Mouse (Mus musculus) kidney, adult 2 months (tissue): ENCODE results near the gene Map1lc3b. TPM values are rescaled to one million over a fixed set of nuclear protein-coding genes. Genes with fewer than 3 reads are reported as not detected.

Source experiments
- DNase-seq: peaks from one replicate; pipeline ENCODE4 v3.0.0; 2021
- H3K27ac ChIP-seq: fragments of 200-500 bp; 2 replicates; pipeline ENCODE4 v1.5.1; 2012; ENCODE audit warnings: low read depth, low read length, control low read depth, inconsistent platforms; ENCODE audit not compliant: insufficient read depth
- H3K27me3 ChIP-seq: fragments of 200-500 bp; replicated peaks from 2 replicates; pipeline ENCODE4 v1.6.1; 2012; ENCODE audit warnings: mild to moderate bottlenecking, moderate library complexity, low read length, inconsistent platforms; ENCODE audit not compliant: control insufficient read depth, insufficient read depth
- H3K36me3 ChIP-seq: fragments of 200-500 bp; 2 replicates; pipeline ENCODE4 v1.6.1; 2012; ENCODE audit warnings: mild to moderate bottlenecking, moderate library complexity, low read length, inconsistent platforms; ENCODE audit not compliant: control insufficient read depth, insufficient read depth
- H3K4me1 ChIP-seq: fragments of 200-500 bp; 2 replicates; pipeline ENCODE4 v1.6.1; 2011; ENCODE audit warnings: low read length; ENCODE audit not compliant: control insufficient read depth, insufficient read depth
- H3K4me3 ChIP-seq: fragments of 200-500 bp; 2 replicates; pipeline ENCODE4 v1.5.1; 2011; ENCODE audit warnings: mild to moderate bottlenecking, low read depth, low read length, control low read depth; ENCODE audit not compliant: insufficient read depth
- CTCF ChIP-seq: fragments of 200-500 bp; conservative IDR thresholded peaks from 2 replicates; pipeline ENCODE4 v1.5.1; 2011; ENCODE audit warnings: low read depth, mild to moderate bottlenecking, control low read depth, low read length, moderate library complexity, mixed read lengths; ENCODE audit not compliant: insufficient read depth, insufficient read length
- POLR2A ChIP-seq: fragments of 200-500 bp; IDR thresholded peaks from one replicate; pipeline ENCODE4 v1.6.1; 2011; ENCODE audit warnings: low read depth, low read length, control low read depth
- WGBS: fragments of 180-500 bp; shearing (Covaris S2); methylation state at CpG from one replicate; pipeline ENCODE4 v1.1.7; 2018; 5-methylcytosine and 5-hydroxymethylcytosine counted together
- polyA plus RNA-seq: library from polyadenylated mRNA; depleted of rRNA; stranded (reverse); fragments of >200 nt; gene quantifications from 2 replicates; pipeline ENCODE4 v1.2.3, GENCODE M21; 2012

Gene Map1lc3b
- polyA plus RNA-seq, 1 experiment, result 155 TPM

DNA sequence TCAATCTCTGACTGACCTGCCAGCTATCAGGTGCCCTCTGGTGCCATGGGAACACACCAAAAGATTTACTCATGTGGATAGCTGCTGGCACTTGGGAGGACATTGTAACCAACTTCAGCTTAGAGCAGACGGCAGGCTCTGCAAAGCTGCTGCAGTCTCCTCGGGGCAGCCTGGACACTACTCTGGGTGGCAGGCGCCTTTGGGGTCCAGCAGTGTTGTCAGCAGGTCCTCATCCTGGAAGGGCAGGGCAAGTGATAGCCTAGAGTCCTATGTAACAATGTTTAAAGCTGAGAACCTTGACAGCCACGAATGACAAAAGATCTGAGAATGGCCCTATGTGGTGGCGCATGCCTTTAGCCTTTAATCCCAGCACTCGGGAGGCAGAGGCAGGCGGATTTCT is 8.0 kb downstream of the Map1lc3b start:
- TF ChIP-seq CTCF (no peak), POLR2A (no peak)
- no peak overlapping the region for H3K27ac ChIP-seq
- H3K27me3 ChIP-seq, result no peaks in the 10 kb centered on the region
- H3K4me3 ChIP-seq, result no peak overlapping the region
- WGBS, result 91% methylated on average over 7 of the region's 7 CpGs
- no peak for DNase-seq
- H3K36me3 ChIP-seq, result peaks cover 3% of the 10 kb centered on the region; the same call in 1 of the 2 replicates
- no peaks in the 10 kb centered on the region for H3K4me1 ChIP-seq

GRCm38 (mm10) chr8:121598892-121599291 is 8.7 kb downstream of the Map1lc3b start:
- DNase-seq, result peak; percentile 91
- WGBS, result 20% methylated on average over 7 of the region's 7 CpGs
- Histone ChIP-seq H3K4me1 (no peaks in the 10 kb centered on the region), H3K27me3 (no peaks in the 10 kb centered on the region), H3K36me3 (peaks cover 3% of the 10 kb centered on the region; the same call in 1 of the 2 replicates), H3K27ac (no peak overlapping the region), H3K4me3 (no peak overlapping the region)
- TF ChIP-seq CTCF (peak; percentile 93), POLR2A (no peak)

DNA sequence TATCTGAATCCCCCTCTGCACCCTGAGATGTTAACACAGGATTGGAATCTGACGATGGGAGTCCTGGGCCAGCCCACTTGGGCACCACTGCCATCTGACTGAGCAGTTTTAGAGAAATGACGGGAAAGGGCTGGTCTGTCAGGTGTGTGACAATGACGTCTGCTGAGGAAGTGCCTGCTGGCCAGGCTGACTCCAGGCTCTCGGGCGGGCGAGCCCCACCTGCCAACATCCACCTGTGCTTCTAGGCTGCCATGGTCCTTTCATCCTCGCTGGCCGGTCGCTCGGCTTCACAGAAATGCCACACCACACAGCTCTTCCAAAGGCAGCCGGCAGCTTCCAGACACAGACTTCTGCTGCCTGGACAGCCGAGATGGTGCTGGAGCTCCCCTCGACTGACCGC is 9.7 kb downstream of the Map1lc3b start:
- whole genome bisulfite sequencing, result 84% methylated on average over 14 of the region's 14 CpGs

DNA sequence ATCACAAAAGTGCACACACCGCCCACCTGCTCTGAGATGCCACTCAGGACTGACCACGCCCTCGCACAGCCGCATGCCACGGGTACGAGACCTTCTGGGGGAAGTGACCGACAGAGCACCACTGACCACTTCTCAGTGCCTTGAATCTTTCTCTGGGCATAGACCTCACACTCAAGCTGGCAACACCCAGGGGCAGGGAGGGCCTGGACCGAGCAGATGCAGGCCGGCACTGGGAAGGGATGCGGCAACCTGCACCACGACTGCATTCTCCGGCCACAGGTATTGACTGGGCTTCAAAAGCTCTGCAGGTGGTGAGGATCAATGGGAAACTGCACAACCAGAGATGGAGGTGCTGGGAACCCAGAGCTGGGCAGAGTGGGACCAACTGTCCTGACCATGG is 12.2 kb downstream of the Map1lc3b start:
- no peak overlapping the region for H3K4me3 ChIP-seq
- H3K27me3 ChIP-seq, result no peaks in the 10 kb centered on the region
- 92% methylated on average over 12 of the region's 12 CpGs for WGBS
- H3K4me1 ChIP-seq, result no peaks in the 10 kb centered on the region
- H3K36me3 ChIP-seq, result peaks cover 10% of the 10 kb centered on the region
- H3K27ac ChIP-seq, result no peak overlapping the region
- TF ChIP-seq CTCF (no peak), POLR2A (no peak)
- DNase-seq, result no peak

More for the DNA sequence above, 9.7 kb downstream of the Map1lc3b start:
- Histone ChIP-seq H3K4me3 (no peak overlapping the region), H3K36me3 (peaks cover 8% of the 10 kb centered on the region), H3K27me3 (no peaks in the 10 kb centered on the region), H3K4me1 (no peaks in the 10 kb centered on the region), H3K27ac (no peak overlapping the region)
- no peak for DNase-seq
- TF ChIP-seq CTCF, result no peak
- TF ChIP-seq POLR2A, result no peak

GRCm38 (mm10) chr8:121602860-121603259 is 12.7 kb downstream of the Map1lc3b start:
- peaks cover 9% of the 10 kb centered on the region for H3K36me3 ChIP-seq
- no peaks in the 10 kb centered on the region for H3K4me1 ChIP-seq
- 17% methylated on average over 3 of the region's 3 CpGs for WGBS
- peak; percentile 88 for DNase-seq
- H3K27me3 ChIP-seq, result no peaks in the 10 kb centered on the region
- TF ChIP-seq POLR2A, result no peak
- peak; percentile 89 for TF ChIP-seq CTCF
- no peak overlapping the region for H3K27ac ChIP-seq
- H3K4me3 ChIP-seq, result no peak overlapping the region

DNA sequence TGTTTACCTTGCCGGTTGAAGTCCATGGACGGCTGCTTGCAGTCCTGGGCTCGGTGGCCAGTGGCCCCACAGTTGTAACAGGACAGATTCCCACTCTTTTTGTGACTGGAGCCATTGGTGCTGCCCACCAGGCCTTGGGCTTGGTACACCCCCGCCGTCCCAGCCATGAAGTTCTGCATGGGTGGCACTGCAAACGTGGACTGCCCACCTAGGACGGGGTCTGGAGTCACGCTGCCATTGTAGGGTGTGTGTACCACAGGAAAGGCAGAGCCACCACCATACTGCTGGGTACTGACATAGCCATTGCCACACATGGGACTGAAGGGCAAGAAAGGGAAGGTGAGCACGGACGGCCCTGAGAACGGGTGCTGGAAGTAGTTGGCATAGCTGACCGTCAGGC is 13.6 kb downstream of the Map1lc3b start:
- TF ChIP-seq POLR2A (no peak), CTCF (no peak)
- no peaks in the 10 kb centered on the region for H3K4me1 ChIP-seq
- no peak overlapping the region for H3K27ac ChIP-seq
- 86% methylated on average over 12 of the region's 12 CpGs for WGBS
- H3K27me3 ChIP-seq, result no peaks in the 10 kb centered on the region
- DNase-seq, result no peak
- H3K4me3 ChIP-seq, result no peak overlapping the region
- peaks cover 8% of the 10 kb centered on the region for H3K36me3 ChIP-seq

- DNase-seq, result no peak
- TF ChIP-seq CTCF (peak; percentile 54), POLR2A (no peak)
- no peak overlapping the region for H3K27ac ChIP-seq
- peaks cover 6% of the 10 kb centered on the region for H3K36me3 ChIP-seq
- H3K4me3 ChIP-seq, result no peak overlapping the region
- WGBS, result 74% methylated on average over 5 of the region's 5 CpGs
- no peaks in the 10 kb centered on the region for H3K27me3 ChIP-seq
- H3K4me1 ChIP-seq, result no peaks in the 10 kb centered on the region
Observed at GRCm38 (mm10) chr8:121607661-121608060, 17.5 kb downstream of the Map1lc3b start.

GRCm38 (mm10) chr8:121609251-121609650 is 19.1 kb downstream of the Map1lc3b start:
- WGBS, result 68% methylated on average over 15 of the region's 15 CpGs
- no peak overlapping the region for H3K4me3 ChIP-seq
- H3K36me3 ChIP-seq, result peaks cover 4% of the 10 kb centered on the region

More at GRCm38 (mm10) chr8:121609251-121609650, 19.1 kb downstream of the Map1lc3b start:
- H3K4me1 ChIP-seq, result no peaks in the 10 kb centered on the region
- DNase-seq, result no peak
- no peaks in the 10 kb centered on the region for H3K27me3 ChIP-seq
- no peak overlapping the region for H3K27ac ChIP-seq
- TF ChIP-seq CTCF, result no peak
- TF ChIP-seq POLR2A, result no peak
